Mouse (Mus musculus): Measurements from ENCODE around the gene Gm20388. TPM values are rescaled to one million over a fixed set of nuclear protein-coding genes. Genes with fewer than 3 reads are reported as not detected.

The Gm20388 gene
- total and polyA plus RNA-seq, 2 experiments from 2014 or later, result 17.3 TPM; not detected in 1

- no peak overlapping the region for H3K9ac ChIP-seq (replicated peaks; ENCODE audit: low read depth, low read length)
- no peaks in the 10 kb centered on the region for H3K27me3 ChIP-seq (ENCODE audit: control insufficient read depth, insufficient read depth, low read length)
- no peak overlapping the region for H3K4me2 ChIP-seq (ENCODE audit: low read depth, low read length)
- no peaks in the 10 kb centered on the region for H3K36me3 ChIP-seq (replicated peaks; ENCODE audit: control insufficient read depth, insufficient read depth, low read length)
- no peaks in the 10 kb centered on the region for H3K9me3 ChIP-seq (replicated peaks; ENCODE audit: control insufficient read depth, low read length)
- TF ChIP-seq EP300 (IDR thresholded peaks at IDR 0.05; ENCODE audit: low read depth), result no peak
- TF ChIP-seq CTCF (IDR thresholded peaks at IDR 0.05; ENCODE audit: low read depth), result no peak
- ATAC-seq (ENCODE audit: insufficient read depth, low read depth), result no peak
- no peak overlapping the region for H3K4me3 ChIP-seq (ENCODE audit: low read depth, low read length)
- 60% methylated on average over 8 of the region's 8 CpGs for WGBS
- no peak overlapping the region for H3K27ac ChIP-seq (ENCODE audit: low read depth)
- H3K4me1 ChIP-seq (ENCODE audit: control insufficient read depth, insufficient read depth), result peaks cover 25% of the 10 kb centered on the region
- no peak for DNase-seq (ENCODE audit: low spot score)
Observed at GRCm38 (mm10) chr8:121909148-121909541, 1998.5 kb downstream of the Gm20388 start.

GRCm38 (mm10) chr8:121909663-121910062 lies 1999.0 kb downstream of the Gm20388 start:
- TF ChIP-seq EP300 (IDR thresholded peaks at IDR 0.05; ENCODE audit: low read depth) (no peak), CTCF (IDR thresholded peaks at IDR 0.05; ENCODE audit: low read depth) (peak; percentile 74)
- WGBS, result 2% methylated on average over 6 of the region's 6 CpGs
- Histone ChIP-seq H3K27me3 (ENCODE audit: control insufficient read depth, insufficient read depth, low read length) (no peaks in the 10 kb centered on the region), H3K9me3 (replicated peaks; ENCODE audit: control insufficient read depth, low read length) (no peaks in the 10 kb centered on the region), H3K27ac (ENCODE audit: low read depth) (no peak overlapping the region), H3K4me1 (ENCODE audit: control insufficient read depth, insufficient read depth) (peaks cover 25% of the 10 kb centered on the region), H3K4me3 (ENCODE audit: low read depth, low read length) (no peak overlapping the region), H3K9ac (replicated peaks; ENCODE audit: low read depth, low read length) (no peak overlapping the region), H3K36me3 (replicated peaks; ENCODE audit: control insufficient read depth, insufficient read depth, low read length) (no peaks in the 10 kb centered on the region), H3K4me2 (ENCODE audit: low read depth, low read length) (no peak overlapping the region)
- peak; percentile 69 for DNase-seq (ENCODE audit: low spot score)
- no peak for ATAC-seq (ENCODE audit: insufficient read depth, low read depth)

- no peak for ATAC-seq (ENCODE audit: insufficient read depth, low read depth)
- Histone ChIP-seq H3K36me3 (replicated peaks; ENCODE audit: control insufficient read depth, insufficient read depth, low read length) (no peaks in the 10 kb centered on the region), H3K4me1 (ENCODE audit: control insufficient read depth, insufficient read depth) (peaks cover 12% of the 10 kb centered on the region), H3K9me3 (replicated peaks; ENCODE audit: control insufficient read depth, low read length) (no peaks in the 10 kb centered on the region), H3K4me3 (ENCODE audit: low read depth, low read length) (no peak overlapping the region), H3K4me2 (ENCODE audit: low read depth, low read length) (no peak overlapping the region), H3K27me3 (ENCODE audit: control insufficient read depth, insufficient read depth, low read length) (no peaks in the 10 kb centered on the region), H3K27ac (ENCODE audit: low read depth) (no peak overlapping the region), H3K9ac (replicated peaks; ENCODE audit: low read depth, low read length) (no peak overlapping the region)
- 78% methylated on average over 6 of the region's 6 CpGs for WGBS
- DNase-seq (ENCODE audit: low spot score), result no peak
- TF ChIP-seq CTCF (IDR thresholded peaks at IDR 0.05; ENCODE audit: low read depth) (no peak), EP300 (IDR thresholded peaks at IDR 0.05; ENCODE audit: low read depth) (no peak)
Observed at GRCm38 (mm10) chr8:121911400-121911799, 2000.8 kb downstream of the Gm20388 start.

GRCm38 (mm10) chr8:121911987-121912386 lies 2001.3 kb downstream of the Gm20388 start:
- H3K9me3 ChIP-seq (replicated peaks; ENCODE audit: control insufficient read depth, low read length), result no peaks in the 10 kb centered on the region
- WGBS, result 60% methylated on average over 7 of the region's 7 CpGs

GRCm38 (mm10) chr8:121912831-121913230 lies 2002.2 kb downstream of the Gm20388 start:
- no peak for DNase-seq (ENCODE audit: low spot score)
- 60% methylated on average over 3 of the region's 3 CpGs for WGBS
- no peaks in the 10 kb centered on the region for H3K36me3 ChIP-seq (replicated peaks; ENCODE audit: control insufficient read depth, insufficient read depth, low read length)
- no peaks in the 10 kb centered on the region for H3K9me3 ChIP-seq (replicated peaks; ENCODE audit: control insufficient read depth, low read length)
- H3K4me1 ChIP-seq (ENCODE audit: control insufficient read depth, insufficient read depth), result peaks cover 5% of the 10 kb centered on the region
- no peak overlapping the region for H3K4me2 ChIP-seq (ENCODE audit: low read depth, low read length)
- no peaks in the 10 kb centered on the region for H3K27me3 ChIP-seq (ENCODE audit: control insufficient read depth, insufficient read depth, low read length)
- H3K27ac ChIP-seq (ENCODE audit: low read depth), result no peak overlapping the region
- no peak overlapping the region for H3K4me3 ChIP-seq (ENCODE audit: low read depth, low read length)
- TF ChIP-seq EP300 (IDR thresholded peaks at IDR 0.05; ENCODE audit: low read depth) (no peak), CTCF (IDR thresholded peaks at IDR 0.05; ENCODE audit: low read depth) (no peak)
- no peak for ATAC-seq (ENCODE audit: insufficient read depth, low read depth)
- no peak overlapping the region for H3K9ac ChIP-seq (replicated peaks; ENCODE audit: low read depth, low read length)

More at GRCm38 (mm10) chr8:121911987-121912386, 2001.3 kb downstream of the Gm20388 start:
- H3K27me3 ChIP-seq (ENCODE audit: control insufficient read depth, insufficient read depth, low read length), result no peaks in the 10 kb centered on the region
- TF ChIP-seq EP300 (IDR thresholded peaks at IDR 0.05; ENCODE audit: low read depth) (no peak), CTCF (IDR thresholded peaks at IDR 0.05; ENCODE audit: low read depth) (no peak)
- ATAC-seq (ENCODE audit: insufficient read depth, low read depth) (no peak), DNase-seq (ENCODE audit: low spot score) (no peak)
- H3K27ac ChIP-seq (ENCODE audit: low read depth), result no peak overlapping the region
- no peak overlapping the region for H3K4me3 ChIP-seq (ENCODE audit: low read depth, low read length)
- peaks cover 6% of the 10 kb centered on the region for H3K4me1 ChIP-seq (ENCODE audit: control insufficient read depth, insufficient read depth)
- H3K36me3 ChIP-seq (replicated peaks; ENCODE audit: control insufficient read depth, insufficient read depth, low read length), result no peaks in the 10 kb centered on the region
- no peak overlapping the region for H3K4me2 ChIP-seq (ENCODE audit: low read depth, low read length)
- no peak overlapping the region for H3K9ac ChIP-seq (replicated peaks; ENCODE audit: low read depth, low read length)

GRCm38 (mm10) chr8:121913378-121913777 lies 2002.7 kb downstream of the Gm20388 start:
- no peaks in the 10 kb centered on the region for H3K4me1 ChIP-seq (ENCODE audit: control insufficient read depth, insufficient read depth)
- no peak for TF ChIP-seq EP300 (IDR thresholded peaks at IDR 0.05; ENCODE audit: low read depth)
- WGBS, result 59% methylated on average over 8 of the region's 8 CpGs

More at GRCm38 (mm10) chr8:121913378-121913777, 2002.7 kb downstream of the Gm20388 start:
- Histone ChIP-seq H3K9me3 (replicated peaks; ENCODE audit: control insufficient read depth, low read length) (no peaks in the 10 kb centered on the region), H3K4me2 (ENCODE audit: low read depth, low read length) (no peak overlapping the region), H3K27ac (ENCODE audit: low read depth) (no peak overlapping the region), H3K27me3 (ENCODE audit: control insufficient read depth, insufficient read depth, low read length) (no peaks in the 10 kb centered on the region), H3K36me3 (replicated peaks; ENCODE audit: control insufficient read depth, insufficient read depth, low read length) (no peaks in the 10 kb centered on the region), H3K9ac (replicated peaks; ENCODE audit: low read depth, low read length) (no peak overlapping the region), H3K4me3 (ENCODE audit: low read depth, low read length) (no peak overlapping the region)
- ATAC-seq (ENCODE audit: insufficient read depth, low read depth) (no peak), DNase-seq (ENCODE audit: low spot score) (peak; percentile 25)
